Mouse (Mus musculus) megakaryocyte-erythroid progenitor cell, adult 5 weeks (primary cell): ENCODE results near the gene Cxcl13. TPM values are rescaled to one million over a fixed set of nuclear protein-coding genes. Genes with fewer than 3 reads are reported as not detected.

ENCODE experiments used
- polyA plus RNA-seq: library from polyadenylated mRNA; stranded (reverse); fragments of >175 nt; gene quantifications from 2 replicates; pipeline ENCODE4 v1.2.3, GENCODE M21; 2012

Cxcl13 gene
- not detected in 2 replicates for polyA plus RNA-seq

GRCm38 (mm10) chr5:95956651-95957050 is at the start of gene Cxcl13:
Gene Cxcl13, plus strand, starts transcription at chr5:95956951.

Other genes with a start within 250 kb of the Cxcl13 start
- gene Gm7978, start 220.8 kb upstream of the Cxcl13 start, polyA plus RNA-seq: not detected in 2 replicates
- gene Gm7982, start 214.9 kb upstream of the Cxcl13 start, polyA plus RNA-seq: not detected in 2 replicates
- gene E330014E10Rik, start 181.0 kb upstream of the Cxcl13 start, polyA plus RNA-seq: not detected in 2 replicates
- 2.3 and 3.2 TPM in 2 replicates for gene Cnot6l, start 207.2 kb downstream of the Cxcl13 start, polyA plus RNA-seq